Mouse (Mus musculus): ENCODE measurements around the gene Zdhhc20. TPM values are rescaled to one million over a fixed set of nuclear protein-coding genes. Genes with fewer than 3 reads are reported as not detected.
"Not testable (repeated sequence)": the region's sequence is repeated elsewhere in the genome, so short reads cannot be mapped to it uniquely, and the experiment has no call there.

Zdhhc20 gene
- polyA plus RNA-seq, 1 experiment from 2014 or later: 58.9 TPM

DNA sequence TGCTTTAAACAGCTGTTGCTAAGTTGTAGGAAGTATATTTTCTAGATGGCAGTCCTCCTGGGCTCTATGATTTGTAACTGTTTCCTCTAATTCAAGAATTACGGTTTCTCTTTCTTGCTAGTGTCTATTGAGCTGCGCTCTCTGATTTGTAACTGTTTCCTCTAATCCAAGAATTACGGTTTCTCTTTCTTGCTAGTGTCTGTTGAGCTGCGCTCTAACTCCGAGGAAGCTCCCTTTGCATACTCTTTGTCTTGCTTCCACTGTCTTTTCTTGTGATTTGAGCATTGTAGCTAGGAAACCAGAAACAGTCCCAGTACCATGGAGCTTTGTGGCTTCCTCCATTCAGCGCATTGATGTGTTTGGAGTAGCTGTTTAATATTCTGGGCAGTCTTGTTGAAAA, 25.3 kb upstream of the Zdhhc20 start:
- no peaks in the 10 kb centered on the region for H3K27me3 ChIP-seq (replicated peaks; ENCODE audit: control insufficient read depth, insufficient read depth, low read length)
- 0 out of 2 replicates have a peak, but pooled peaks cover 5% of the 10 kb centered on the region for H3K36me3 ChIP-seq (ENCODE audit: control insufficient read depth, insufficient read depth, low read length)
- H3K4me3 ChIP-seq (ENCODE audit: low read length): no peak overlapping the region
- no peak overlapping the region for H3K9ac ChIP-seq (ENCODE audit: low read depth, low read length)
- no peak overlapping the region for H3K27ac ChIP-seq (ENCODE audit: low read length)
- 71% methylated on average over 6 of the region's 6 CpGs for WGBS
- no peaks in the 10 kb centered on the region for H3K9me3 ChIP-seq (ENCODE audit: control insufficient read depth, low read length)
- H3K4me2 ChIP-seq (ENCODE audit: low read depth, low read length): no peak overlapping the region
- no peaks in the 10 kb centered on the region for H3K4me1 ChIP-seq (ENCODE audit: control insufficient read depth, insufficient read depth, low read length)
- no peak for ATAC-seq

DNA sequence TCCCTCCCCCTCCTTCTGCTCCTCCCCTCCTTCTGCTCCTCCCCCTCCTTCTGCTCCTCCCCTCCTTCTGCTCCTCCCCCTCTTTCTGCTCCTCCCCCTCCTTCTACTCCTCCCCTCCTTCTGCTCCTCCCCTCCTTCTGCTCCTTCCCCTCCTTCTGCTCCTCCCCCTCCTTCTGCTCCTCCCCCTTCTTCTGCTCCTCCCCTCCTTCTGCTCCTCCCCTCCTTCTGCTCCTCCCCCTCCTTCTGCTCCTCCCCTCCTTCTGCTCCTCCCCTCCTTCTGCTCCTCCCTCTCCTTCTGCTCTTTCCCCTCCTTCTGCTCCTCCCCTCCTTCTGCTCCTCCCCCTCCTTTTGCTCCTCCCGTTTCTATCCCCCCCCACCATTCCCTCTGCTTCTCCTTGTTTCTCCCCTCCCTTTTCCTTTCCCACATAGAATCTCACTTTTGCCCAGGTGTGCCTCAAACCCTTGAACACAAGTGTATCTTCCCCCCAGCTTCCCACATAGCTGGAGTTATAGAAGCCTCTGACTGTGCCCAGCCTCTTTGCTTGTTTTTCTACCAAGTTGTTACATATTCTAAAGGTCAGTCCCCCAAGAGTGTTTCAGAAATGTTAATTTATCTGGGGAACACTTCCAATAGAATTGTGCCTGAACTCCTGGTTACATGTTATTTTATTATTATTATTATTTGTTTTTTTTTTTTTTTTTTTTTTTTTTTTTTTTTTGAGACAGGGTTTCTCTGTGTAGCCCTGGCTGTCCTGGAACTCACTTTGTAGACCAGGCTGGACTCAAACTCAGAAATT, 22.3 kb upstream of the Zdhhc20 start:
- not testable (repeated sequence) for H3K4me1 ChIP-seq (ENCODE audit: control insufficient read depth, insufficient read depth, low read length); H3K9me3 ChIP-seq (ENCODE audit: control insufficient read depth, low read length); H3K9ac ChIP-seq (ENCODE audit: low read depth, low read length); H3K4me3 ChIP-seq (ENCODE audit: low read length); ATAC-seq; H3K27ac ChIP-seq (ENCODE audit: low read length); H3K36me3 ChIP-seq (ENCODE audit: control insufficient read depth, insufficient read depth, low read length); H3K4me2 ChIP-seq (ENCODE audit: low read depth, low read length); H3K27me3 ChIP-seq (replicated peaks; ENCODE audit: control insufficient read depth, insufficient read depth, low read length)
- WGBS: 62% methylated on average over 1 of the region's 1 CpGs

DNA sequence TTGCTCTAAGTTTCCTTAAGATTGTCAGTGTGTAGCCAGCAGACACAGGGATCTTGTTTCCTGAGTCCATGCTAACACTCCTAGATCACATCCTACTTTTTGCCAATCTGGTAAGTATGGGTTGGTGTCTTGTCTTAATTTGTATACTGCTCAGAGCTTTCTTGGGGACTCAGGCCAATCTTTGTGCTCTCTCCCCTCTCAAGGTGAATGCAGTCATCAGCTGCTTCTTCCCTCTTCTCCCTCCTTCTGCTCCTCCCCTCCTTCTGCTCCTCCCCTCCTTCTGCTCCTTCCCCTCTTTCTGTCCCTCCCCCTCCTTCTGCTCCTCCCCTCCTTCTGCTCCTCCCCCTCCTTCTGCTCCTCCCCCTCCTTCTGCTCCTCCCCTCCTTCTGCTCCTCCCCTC, 21.7 kb upstream of the Zdhhc20 start:
- H3K9ac ChIP-seq (ENCODE audit: low read depth, low read length); H3K27ac ChIP-seq (ENCODE audit: low read length); H3K4me2 ChIP-seq (ENCODE audit: low read depth, low read length); ATAC-seq; H3K4me3 ChIP-seq (ENCODE audit: low read length); H3K9me3 ChIP-seq (ENCODE audit: control insufficient read depth, low read length); H3K27me3 ChIP-seq (replicated peaks; ENCODE audit: control insufficient read depth, insufficient read depth, low read length); H3K4me1 ChIP-seq (ENCODE audit: control insufficient read depth, insufficient read depth, low read length); H3K36me3 ChIP-seq (ENCODE audit: control insufficient read depth, insufficient read depth, low read length): not testable (repeated sequence)

- no peak for ATAC-seq
- Histone ChIP-seq H3K36me3 (ENCODE audit: control insufficient read depth, insufficient read depth, low read length) (0 out of 2 replicates have a peak, but pooled peaks cover 4% of the 10 kb centered on the region), H3K27me3 (replicated peaks; ENCODE audit: control insufficient read depth, insufficient read depth, low read length) (no peaks in the 10 kb centered on the region), H3K4me1 (ENCODE audit: control insufficient read depth, insufficient read depth, low read length) (no peaks in the 10 kb centered on the region; the same call in 1 of the 2 replicates), H3K4me2 (ENCODE audit: low read depth, low read length) (no peak overlapping the region), H3K4me3 (ENCODE audit: low read length) (no peak overlapping the region), H3K27ac (ENCODE audit: low read length) (no peak overlapping the region), H3K9me3 (ENCODE audit: control insufficient read depth, low read length) (no peaks in the 10 kb centered on the region), H3K9ac (ENCODE audit: low read depth, low read length) (no peak overlapping the region)
- 85% methylated on average over 4 of the region's 4 CpGs for WGBS
These were observed 21.2 kb upstream of the Zdhhc20 start for GRCm38 (mm10) chr14:57911316-57911715.

- H3K4me2 ChIP-seq (ENCODE audit: low read depth, low read length): peak overlapping the region; percentile 63
- no peaks in the 10 kb centered on the region for H3K9me3 ChIP-seq (ENCODE audit: control insufficient read depth, low read length)
- WGBS: 22% methylated on average over 26 of the region's 26 CpGs
- peak overlapping the region; percentile 66 for H3K9ac ChIP-seq (ENCODE audit: low read depth, low read length)
- ATAC-seq: peak; percentile 97
- H3K27ac ChIP-seq (ENCODE audit: low read length): peak overlapping the region; percentile 37; the same call in 1 of the 2 replicates
- no peaks in the 10 kb centered on the region for H3K27me3 ChIP-seq (replicated peaks; ENCODE audit: control insufficient read depth, insufficient read depth, low read length)
- H3K4me1 ChIP-seq (ENCODE audit: control insufficient read depth, insufficient read depth, low read length): no peaks in the 10 kb centered on the region; the same call in 1 of the 2 replicates
- H3K36me3 ChIP-seq (ENCODE audit: control insufficient read depth, insufficient read depth, low read length): no peaks in the 10 kb centered on the region
- peak overlapping the region; percentile 36 for H3K4me3 ChIP-seq (ENCODE audit: low read length)
These were observed 20.5 kb upstream of the Zdhhc20 start for GRCm38 (mm10) chr14:57910501-57911068.

GRCm38 (mm10) chr14:57909297-57909696, 19.2 kb upstream of the Zdhhc20 start:
- no peak for ATAC-seq
- 77% methylated on average over 5 of the region's 5 CpGs for WGBS
- Histone ChIP-seq H3K4me3 (ENCODE audit: low read length) (no peak overlapping the region), H3K4me1 (ENCODE audit: control insufficient read depth, insufficient read depth, low read length) (no peaks in the 10 kb centered on the region; the same call in 1 of the 2 replicates), H3K36me3 (ENCODE audit: control insufficient read depth, insufficient read depth, low read length) (no peaks in the 10 kb centered on the region), H3K27me3 (replicated peaks; ENCODE audit: control insufficient read depth, insufficient read depth, low read length) (no peaks in the 10 kb centered on the region), H3K4me2 (ENCODE audit: low read depth, low read length) (no peak overlapping the region), H3K27ac (ENCODE audit: low read length) (no peak overlapping the region), H3K9ac (ENCODE audit: low read depth, low read length) (no peak overlapping the region), H3K9me3 (ENCODE audit: control insufficient read depth, low read length) (no peaks in the 10 kb centered on the region)

DNA sequence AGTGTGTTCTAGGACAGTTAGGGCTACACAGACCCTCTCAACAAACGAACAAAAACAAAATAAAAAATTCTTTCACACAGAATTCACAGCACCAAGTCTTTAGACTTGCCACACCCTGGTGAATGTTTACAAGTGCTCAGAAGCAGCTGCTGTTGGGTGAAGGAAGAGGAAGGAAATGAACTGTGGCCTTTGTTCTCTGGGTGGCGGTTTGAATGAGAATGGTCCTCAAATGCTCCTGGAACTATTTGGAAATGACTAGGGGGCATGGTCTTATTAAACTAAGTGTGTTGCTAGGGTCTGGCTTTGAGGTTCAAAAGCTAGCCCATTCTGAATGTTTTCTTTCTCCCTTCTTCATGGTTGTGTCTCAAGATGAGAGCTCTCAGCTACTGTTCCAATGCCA, 18.4 kb upstream of the Zdhhc20 start:
- Histone ChIP-seq H3K9ac (ENCODE audit: low read depth, low read length) (no peak overlapping the region), H3K4me3 (ENCODE audit: low read length) (no peak overlapping the region), H3K27me3 (replicated peaks; ENCODE audit: control insufficient read depth, insufficient read depth, low read length) (no peaks in the 10 kb centered on the region), H3K4me2 (ENCODE audit: low read depth, low read length) (no peak overlapping the region), H3K9me3 (ENCODE audit: control insufficient read depth, low read length) (no peaks in the 10 kb centered on the region), H3K36me3 (ENCODE audit: control insufficient read depth, insufficient read depth, low read length) (no peaks in the 10 kb centered on the region), H3K27ac (ENCODE audit: low read length) (0 out of 2 replicates have a peak overlapping the region, but pooled peaks have one; percentile 17), H3K4me1 (ENCODE audit: control insufficient read depth, insufficient read depth, low read length) (no peaks in the 10 kb centered on the region; the same call in 1 of the 2 replicates)
- WGBS: 46% methylated on average over 2 of the region's 2 CpGs
- ATAC-seq: peak; percentile 34; the same call in 1 of the 2 replicates

DNA sequence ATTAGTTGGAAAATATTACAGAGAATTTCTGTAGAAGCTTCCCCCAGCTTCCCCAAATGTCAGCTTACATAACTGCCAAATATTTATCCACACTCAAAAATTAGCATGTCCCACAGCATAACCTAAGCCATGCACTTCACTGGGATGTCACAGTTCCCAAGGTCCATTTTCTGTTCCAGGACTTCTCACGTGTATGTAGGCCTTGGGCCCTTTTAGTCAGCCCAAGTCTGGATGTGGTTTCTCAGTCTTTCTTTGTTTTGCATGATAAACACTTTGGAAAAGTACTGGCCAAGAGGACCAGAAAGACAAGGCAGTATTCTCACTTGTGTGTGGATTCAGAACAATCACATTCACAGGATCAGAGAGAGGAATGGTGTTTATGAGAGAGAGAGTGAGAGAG, 11.9 kb upstream of the Zdhhc20 start:
- Histone ChIP-seq H3K27me3 (replicated peaks; ENCODE audit: control insufficient read depth, insufficient read depth, low read length) (no peaks in the 10 kb centered on the region), H3K9me3 (ENCODE audit: control insufficient read depth, low read length) (no peaks in the 10 kb centered on the region), H3K36me3 (ENCODE audit: control insufficient read depth, insufficient read depth, low read length) (no peaks in the 10 kb centered on the region), H3K27ac (ENCODE audit: low read length) (no peak overlapping the region), H3K4me1 (ENCODE audit: control insufficient read depth, insufficient read depth, low read length) (no peaks in the 10 kb centered on the region), H3K9ac (ENCODE audit: low read depth, low read length) (no peak overlapping the region), H3K4me3 (ENCODE audit: low read length) (no peak overlapping the region), H3K4me2 (ENCODE audit: low read depth, low read length) (no peak overlapping the region)
- ATAC-seq: no peak
- WGBS: 68% methylated on average over 1 of the region's 1 CpGs

DNA sequence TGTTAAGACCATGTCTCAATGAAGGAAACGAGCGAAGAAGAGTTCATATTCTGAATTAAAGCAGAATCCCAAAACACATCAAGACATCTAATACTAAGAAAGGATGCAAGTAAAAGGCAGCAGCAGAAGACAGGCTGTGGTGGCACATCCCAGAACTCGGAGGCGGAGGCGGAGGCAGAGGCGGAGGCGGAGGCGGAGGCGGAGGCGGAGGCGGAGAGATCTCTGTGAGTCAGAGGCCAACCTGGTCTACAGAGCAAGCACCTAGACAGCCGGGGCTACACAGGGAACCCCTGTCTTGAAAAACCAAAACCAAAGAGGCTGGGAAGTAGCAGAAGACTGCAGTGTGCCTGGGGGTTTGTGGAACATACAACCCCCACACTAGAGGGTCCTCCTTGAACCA, 6.8 kb upstream of the Zdhhc20 start:
- no peaks in the 10 kb centered on the region for H3K36me3 ChIP-seq (ENCODE audit: control insufficient read depth, insufficient read depth, low read length)
- no peak for ATAC-seq
- H3K27ac ChIP-seq (ENCODE audit: low read length): no peak overlapping the region
- no peaks in the 10 kb centered on the region for H3K9me3 ChIP-seq (ENCODE audit: control insufficient read depth, low read length)
- H3K9ac ChIP-seq (ENCODE audit: low read depth, low read length): no peak overlapping the region
- WGBS: 97% methylated on average over 12 of the region's 12 CpGs
- no peaks in the 10 kb centered on the region for H3K27me3 ChIP-seq (replicated peaks; ENCODE audit: control insufficient read depth, insufficient read depth, low read length)
- no peaks in the 10 kb centered on the region for H3K4me1 ChIP-seq (ENCODE audit: control insufficient read depth, insufficient read depth, low read length)
- H3K4me3 ChIP-seq (ENCODE audit: low read length): no peak overlapping the region
- H3K4me2 ChIP-seq (ENCODE audit: low read depth, low read length): no peak overlapping the region
